Mouse (Mus musculus): Measurements from ENCODE around the gene Adam19.
"Not testable (repeated sequence)": the region's sequence is repeated elsewhere in the genome, so short reads cannot be mapped to it uniquely, and the experiment has no call there.

DNA sequence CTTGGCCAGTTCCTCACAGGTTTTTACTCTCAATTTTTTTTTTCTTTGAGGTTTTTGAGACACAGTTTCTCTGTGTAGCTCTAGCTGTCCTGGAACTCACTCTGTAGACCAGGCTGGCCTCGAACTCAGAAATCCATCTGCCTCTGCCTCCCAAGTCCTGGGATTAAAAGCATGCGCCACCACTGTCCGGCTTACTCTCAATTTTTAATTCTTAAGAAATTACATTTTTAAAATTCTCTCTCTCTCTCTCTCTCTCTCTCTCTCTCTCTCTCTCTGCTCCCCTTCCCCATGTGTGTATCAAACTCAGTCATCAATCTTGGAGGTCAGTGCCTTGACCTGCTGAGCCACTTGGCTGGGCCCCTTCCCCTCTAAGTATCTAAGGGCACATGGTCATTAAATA is 2.3 kb upstream of the Adam19 start:
- TF ChIP-seq CTCF (IDR thresholded peaks at IDR 0.05; ENCODE audit: low read depth, low read length); POLR2A (IDR thresholded peaks at IDR 0.05; ENCODE audit: insufficient read depth, low read length); EP300 (IDR thresholded peaks at IDR 0.05; ENCODE audit: insufficient read depth, low read depth, low read length): not testable (repeated sequence)

Data from ES-Bruce4 (cell line).